In genomic region chr14:101568828-101569227, GRCm38 (mm10) we compare ENCODE assay signal across 11 mouse cellular contexts. TPM values are rescaled to one million over a fixed set of nuclear protein-coding genes. Genes with fewer than 3 reads are reported as not detected.
A peak's percentile ranks its signal among the peaks of the same experiment; 100 is the strongest.
DNase-seq lines count a peak whose midpoint lies in the region; ATAC-seq lines count a peak whose summit lies in the region.
"Had no signal": no experiment of that assay in that cellular context is flagged by ENCODE, and none has a peak within 500 bp of the region (broad histone marks: within the 10 kb centered on the region; RNA-seq: fewer than 3 reads in every experiment).

No protein-coding gene starts in this region.

- ATAC-seq in kidney, embryonic 14.5 days (ENCODE audit: low FRiP score, low TSS enrichment) = peak; percentile 85
- ATAC-seq in hindbrain, embryonic 13.5 days (ENCODE audit: low FRiP score) = no peak
- ATAC-seq in midbrain, embryonic 14.5 days (ENCODE audit: low FRiP score, low TSS enrichment) = no peak
- ATAC-seq: forebrain, embryonic 15.5 days; intestine, embryonic 16.5 days had no signal

- H3K27ac ChIP-seq in kidney, embryonic 14.5 days (ENCODE audit: low read depth, low read length) = no peak overlapping the region
- no peak overlapping the region for H3K27ac ChIP-seq in hindbrain, embryonic 13.5 days
- H3K27ac ChIP-seq in forebrain, embryonic 10.5 days = no peak overlapping the region
- no peak overlapping the region for H3K27ac ChIP-seq in midbrain, embryonic 14.5 days (replicated peaks; ENCODE audit: low read depth, low read length)
- H3K27ac ChIP-seq: forebrain, embryonic 15.5 days; liver, embryonic 15.5 days had no signal

- H3K4me3 ChIP-seq in kidney, embryonic 14.5 days (ENCODE audit: low read length) = no peak overlapping the region
- H3K4me3 ChIP-seq in hindbrain, embryonic 13.5 days = no peak overlapping the region
- no peak overlapping the region for H3K4me3 ChIP-seq in forebrain, embryonic 10.5 days
- no peak overlapping the region for H3K4me3 ChIP-seq in midbrain, embryonic 14.5 days (replicated peaks; ENCODE audit: low read depth, low read length)
- H3K4me3 ChIP-seq: forebrain, embryonic 15.5 days; liver, embryonic 15.5 days had no signal

- H3K27me3 ChIP-seq in kidney, embryonic 14.5 days (ENCODE audit: control insufficient read depth, insufficient read depth, low read length) = no peaks in the 10 kb centered on the region
- no peaks in the 10 kb centered on the region for H3K27me3 ChIP-seq in hindbrain, embryonic 13.5 days
- H3K27me3 ChIP-seq in forebrain, embryonic 10.5 days (ENCODE audit: poor library complexity, severe bottlenecking) = no peaks in the 10 kb centered on the region
- no peaks in the 10 kb centered on the region for H3K27me3 ChIP-seq in midbrain, embryonic 14.5 days (ENCODE audit: control insufficient read depth, insufficient read depth, low read length)
- H3K27me3 ChIP-seq: forebrain, embryonic 15.5 days; liver, embryonic 15.5 days had no signal

- no peaks in the 10 kb centered on the region for H3K36me3 ChIP-seq in kidney, embryonic 14.5 days (ENCODE audit: control insufficient read depth, insufficient read depth, low read length)
- H3K36me3 ChIP-seq in hindbrain, embryonic 13.5 days = no peaks in the 10 kb centered on the region
- no peaks in the 10 kb centered on the region for H3K36me3 ChIP-seq in forebrain, embryonic 10.5 days (replicated peaks)
- H3K36me3 ChIP-seq in midbrain, embryonic 14.5 days (ENCODE audit: control insufficient read depth, insufficient read depth, low read length) = no peaks in the 10 kb centered on the region
- H3K36me3 ChIP-seq: forebrain, embryonic 15.5 days; liver, embryonic 15.5 days had no signal

- DNase-seq in kidney, adult 18-20 months = no peak
- DNase-seq in NIH3T3 (ENCODE audit: low read depth) = peak; percentile 66
- DNase-seq in gastrocnemius, adult 18-20 months (ENCODE audit: low spot score) = peak; percentile 94
- peak; percentile 36 for DNase-seq in heart, postnatal 4 days
- no peak for DNase-seq in forebrain, embryonic 10.5 days (ENCODE audit: extremely low spot score, low spot score)
- DNase-seq in midbrain, embryonic 14.5 days = no peak

- H3K9me3 ChIP-seq in kidney, embryonic 14.5 days (ENCODE audit: control insufficient read depth, low read length) = no peaks in the 10 kb centered on the region
- H3K9me3 ChIP-seq in hindbrain, embryonic 13.5 days = no peaks in the 10 kb centered on the region
- H3K9me3 ChIP-seq in forebrain, embryonic 10.5 days = no peaks in the 10 kb centered on the region
- H3K9me3 ChIP-seq in midbrain, embryonic 14.5 days (ENCODE audit: control insufficient read depth, low read length) = no peaks in the 10 kb centered on the region
- H3K9me3 ChIP-seq: forebrain, embryonic 15.5 days; liver, embryonic 15.5 days had no signal

- no peak overlapping the region for H3K9ac ChIP-seq in kidney, embryonic 14.5 days (ENCODE audit: low read depth, low read length)
- H3K9ac ChIP-seq in hindbrain, embryonic 13.5 days = no peak overlapping the region
- no peak overlapping the region for H3K9ac ChIP-seq in midbrain, embryonic 14.5 days (replicated peaks; ENCODE audit: low read length)
- H3K9ac ChIP-seq: forebrain, embryonic 15.5 days; liver, embryonic 15.5 days had no signal

- H3K4me1 ChIP-seq in kidney, embryonic 14.5 days (ENCODE audit: control insufficient read depth, insufficient read depth, low read length) = 0 out of 2 replicates have a peak, but pooled peaks cover 6% of the 10 kb centered on the region
- H3K4me1 ChIP-seq in hindbrain, embryonic 13.5 days (replicated peaks) = no peaks in the 10 kb centered on the region
- H3K4me1 ChIP-seq in forebrain, embryonic 10.5 days = no peaks in the 10 kb centered on the region
- H3K4me1 ChIP-seq in midbrain, embryonic 14.5 days (ENCODE audit: control insufficient read depth, insufficient read depth, low read length) = no peaks in the 10 kb centered on the region
- H3K4me1 ChIP-seq: forebrain, embryonic 15.5 days; liver, embryonic 15.5 days had no signal

- no peak overlapping the region for H3K4me2 ChIP-seq in kidney, embryonic 14.5 days (replicated peaks; ENCODE audit: low read depth, low read length)
- H3K4me2 ChIP-seq in hindbrain, embryonic 13.5 days = no peak overlapping the region
- H3K4me2 ChIP-seq in midbrain, embryonic 14.5 days (ENCODE audit: low read length) = no peak overlapping the region
- H3K4me2 ChIP-seq: forebrain, embryonic 15.5 days; liver, embryonic 15.5 days had no signal

- 46% methylated on average over 2 of the region's 2 CpGs for WGBS in kidney, embryonic 14.5 days
- WGBS in hindbrain, embryonic 13.5 days = 86% methylated on average over 2 of the region's 2 CpGs
- WGBS in forebrain, embryonic 10.5 days = 86% methylated on average over 2 of the region's 2 CpGs
- 93% methylated on average over 2 of the region's 2 CpGs for WGBS in midbrain, embryonic 14.5 days

RNA-seq across cellular contexts. Expression of gene Tbc1d4, which starts 40.2 kb away (rescaled TPM):
- 12.4 and 16.8 TPM in 2 replicates for polyA plus RNA-seq in kidney, embryonic 14.5 days (2014; fragmentation: Nextera tagmentation; extraction: Ambion mirVana)
- total RNA-seq in gastrocnemius, adult 18-20 months (2021) = 10 to 100 TPM; 39.6 to 46.6 TPM
- 10 to 100 TPM; 36.8 to 39.9 TPM for total RNA-seq in heart, postnatal 4 days (2021)
- 6.2 and 6.5 TPM in 2 replicates for polyA plus RNA-seq in hindbrain, embryonic 13.5 days (2015; fragmentation: Nextera tagmentation; extraction: Ambion mirVana)
- 5.7 and 5.8 TPM in 2 replicates for polyA plus RNA-seq in forebrain, embryonic 10.5 days (2016; fragmentation: Nextera tagmentation; extraction: Ambion mirVana)
- polyA plus RNA-seq in midbrain, embryonic 14.5 days (2014; fragmentation: Nextera tagmentation; extraction: Ambion mirVana) = 7.1 and 8.9 TPM in 2 replicates

Comparison
In these comparisons a context has a peak if more than half of its experiments do, and no peak if none do; other contexts are left out.
1. DNase-seq: peak in NIH3T3 (single experiment), gastrocnemius, adult 18-20 months (single experiment) and heart, postnatal 4 days (single experiment); none in kidney, adult 18-20 months (single experiment), forebrain, embryonic 10.5 days (single experiment) and midbrain, embryonic 14.5 days (single experiment).